Mouse (Mus musculus) CH12.LX (cell line): Measurements from ENCODE around the gene Mrgbp.

Experiments
- CTCF ChIP-seq, 2 experiments: IDR thresholded peaks in 1 of 2; conservative IDR thresholded peaks in 1 of 2; 2 replicates each; pipeline ENCODE4 v1.5.1; 2011 to 2012; ENCODE audit warnings: low read depth in 2 of 2, low read length in 2 of 2, improper control_type of control experiment in 1 of 2, inconsistent platforms in 1 of 2, mild to moderate bottlenecking in 1 of 2, moderate library complexity in 1 of 2
- EP300 ChIP-seq: IDR thresholded peaks from 2 replicates; pipeline ENCODE4 v1.6.1; 2011; ENCODE audit warnings: low read length, improper control_type of control experiment
- PAX5 ChIP-seq: IDR thresholded peaks from 2 replicates; pipeline ENCODE4 v1.6.1; 2012; ENCODE audit warnings: low read length, inconsistent platforms, mixed read lengths
- POLR2A ChIP-seq: IDR thresholded peaks from 2 replicates; pipeline ENCODE4 v1.6.1; 2011; ENCODE audit warnings: low read depth, mild to moderate bottlenecking, improper control_type of control experiment, low read length
- UBTF ChIP-seq: IDR thresholded peaks from 2 replicates; pipeline ENCODE4 v1.6.1; 2012; ENCODE audit warnings: low read depth, mild to moderate bottlenecking, inconsistent platforms, low read length, improper control_type of control experiment, moderate library complexity

DNA sequence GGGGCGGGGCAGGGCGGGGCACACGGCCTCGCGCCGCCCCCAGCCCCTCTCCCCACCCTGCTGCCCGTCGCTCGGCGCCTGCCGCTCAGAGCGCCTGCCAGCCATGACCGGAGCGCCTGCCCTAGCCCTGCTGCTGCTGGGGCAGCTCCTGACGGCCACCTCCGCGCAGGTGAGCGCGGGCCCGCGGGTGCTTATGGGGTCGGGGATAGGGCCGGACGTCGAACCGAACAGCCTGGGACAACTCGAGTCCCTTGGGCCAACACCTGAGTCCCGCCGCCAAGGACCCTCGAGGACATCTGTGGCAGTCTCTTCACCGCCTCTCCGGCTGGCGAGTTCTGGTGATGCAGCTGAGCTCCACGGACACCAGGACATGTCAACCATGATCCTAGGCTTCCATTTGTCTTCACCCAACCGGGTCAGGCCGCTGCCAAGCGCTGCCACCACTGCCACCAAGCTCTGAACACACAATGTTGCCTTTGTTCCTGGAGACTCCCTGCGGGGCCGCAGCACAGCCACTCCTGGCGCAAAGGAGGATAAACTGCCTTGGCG is 17.1 kb downstream of the Mrgbp start:
- no peak for TF ChIP-seq CTCF (conservative IDR thresholded peaks at IDR 0.05 in 1 of 2, IDR thresholded peaks at IDR 0.05 in 1 of 2; ENCODE audit: low read depth in 2 of 2, low read length in 2 of 2)
- no peak for TF ChIP-seq UBTF
- no peak for TF ChIP-seq EP300
- TF ChIP-seq PAX5 = no peak
- no peak for TF ChIP-seq POLR2A
